Mouse (Mus musculus) T-helper 2 cell (primary cell): Measurements from ENCODE around the gene Ccdc57.
"Not testable (repeated sequence)": the region's sequence is repeated elsewhere in the genome, so short reads cannot be mapped to it uniquely, and the experiment has no call there.

ENCODE experiments used
- in situ Hi-C: fragments of 300-600 bp; cut with MboI, MseI; formaldehyde crosslinking; loops from one replicate; pipeline ENCODE4 v1.15.1; 2025; ENCODE audit warnings: high pct_unique_total_duplicates

Gene Ccdc57

GRCm38 (mm10) chr11:120789355-120789754 is 143.3 kb downstream of the Ccdc57 start:
- in situ Hi-C loops: no loop called here

GRCm38 (mm10) chr11:120788460-120788859 is 144.2 kb downstream of the Ccdc57 start:
- in situ Hi-C loops: not testable (repeated sequence)

DNA sequence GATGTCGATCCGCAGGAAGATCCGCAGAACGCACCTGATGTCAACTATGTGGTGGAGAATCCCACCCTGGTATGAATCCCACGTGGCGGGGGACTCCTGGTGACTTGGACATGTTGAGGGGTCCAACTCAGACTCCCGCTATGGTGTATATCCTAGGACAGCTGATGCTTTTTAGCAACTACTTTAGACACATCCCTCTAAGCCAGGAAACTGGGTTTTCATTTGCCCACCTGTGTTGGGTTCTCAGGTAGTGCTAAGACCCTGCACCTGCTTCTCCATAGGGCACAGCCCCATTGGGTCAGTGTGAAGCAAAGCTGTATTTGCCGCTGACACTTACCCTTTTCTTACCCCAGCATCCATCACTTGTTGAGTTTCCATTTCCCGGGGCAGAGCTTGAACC is 147.5 kb downstream of the Ccdc57 start:
- in situ Hi-C loops: no loop called here

DNA sequence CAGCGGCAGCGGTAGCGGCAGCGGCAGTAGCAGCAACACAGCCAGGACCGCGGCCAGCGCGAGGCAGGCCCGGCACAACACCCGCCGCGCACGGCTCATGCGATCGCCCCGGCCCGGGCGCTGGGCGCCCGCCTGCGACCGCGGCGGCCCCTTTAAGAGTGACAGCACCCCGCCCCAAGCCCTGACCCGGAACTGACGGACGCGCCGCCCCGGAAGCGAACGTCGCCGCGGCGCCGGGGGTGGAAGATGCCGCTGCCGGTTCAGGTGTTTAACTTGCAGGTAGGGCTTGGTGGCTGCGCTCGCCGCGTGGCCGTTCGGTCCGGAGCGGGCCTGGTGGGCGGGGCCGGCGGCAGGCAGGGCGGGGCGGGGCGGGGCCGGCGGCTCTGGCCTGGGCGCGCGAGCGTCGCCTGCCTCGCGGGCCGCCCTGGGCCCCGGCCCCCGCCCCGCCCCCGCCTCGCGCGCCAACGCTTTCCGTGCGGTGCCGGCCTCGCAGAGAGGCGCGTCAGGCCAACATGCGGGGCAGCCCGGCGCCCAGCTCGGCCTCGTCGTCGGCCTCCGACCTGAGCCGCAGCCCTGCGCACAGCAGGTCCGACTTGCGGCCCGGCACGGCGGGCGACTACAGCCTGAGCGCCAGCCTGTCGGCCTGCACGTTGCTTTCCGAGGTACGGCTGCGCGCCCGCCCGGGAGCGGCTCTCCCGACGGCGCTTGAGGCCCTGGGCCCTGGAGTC is 148.4 kb downstream of the Ccdc57 start, which contains the start of the genes Rfng and Gps1:
TSS of gene Rfng (minus strand) at position 144 of the 728 bp plus-strand sequence.
TSS of gene Gps1 (plus strand) at position 209 of the 728 bp plus-strand sequence.
- in situ Hi-C loops: no loop called here

DNA sequence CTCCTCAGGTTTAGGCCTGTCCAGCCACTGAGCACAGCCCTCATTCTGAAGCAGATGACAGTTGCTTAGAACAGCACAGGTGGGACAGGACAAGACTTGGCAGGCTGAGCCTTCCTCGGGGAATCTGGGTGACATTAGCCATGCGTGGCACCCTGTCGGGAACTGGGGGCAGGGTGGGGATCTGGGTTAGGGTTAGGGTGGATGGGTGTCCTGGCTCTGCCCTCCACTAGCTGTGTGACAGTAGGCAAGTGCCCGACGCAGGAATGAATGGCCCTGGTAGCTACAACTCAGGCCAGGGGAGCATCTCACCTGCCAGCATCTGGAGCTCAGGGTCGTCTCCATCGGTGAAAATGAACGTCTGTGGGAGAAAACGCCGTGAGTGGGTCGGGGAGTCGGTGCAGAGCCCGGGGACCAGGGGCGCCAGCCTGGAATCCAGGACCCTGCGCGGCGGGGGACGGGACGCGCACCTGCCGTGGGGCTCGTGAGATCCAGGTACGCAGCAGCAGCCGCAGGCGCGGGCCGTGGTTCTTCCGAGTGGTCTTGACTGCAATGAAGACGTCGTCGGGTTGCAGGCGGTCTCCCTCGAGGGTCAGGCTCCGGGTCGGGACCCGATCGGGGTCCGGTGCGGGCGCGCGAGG is 149.1 kb downstream of the Ccdc57 start:
- in situ Hi-C loops: no loop called here

GRCm38 (mm10) chr11:120781361-120781760 is 151.3 kb downstream of the Ccdc57 start:
- in situ Hi-C loops: not testable (repeated sequence)

GRCm38 (mm10) chr11:120779876-120780275 is 152.8 kb downstream of the Ccdc57 start:
- in situ Hi-C loops: no loop called here

DNA sequence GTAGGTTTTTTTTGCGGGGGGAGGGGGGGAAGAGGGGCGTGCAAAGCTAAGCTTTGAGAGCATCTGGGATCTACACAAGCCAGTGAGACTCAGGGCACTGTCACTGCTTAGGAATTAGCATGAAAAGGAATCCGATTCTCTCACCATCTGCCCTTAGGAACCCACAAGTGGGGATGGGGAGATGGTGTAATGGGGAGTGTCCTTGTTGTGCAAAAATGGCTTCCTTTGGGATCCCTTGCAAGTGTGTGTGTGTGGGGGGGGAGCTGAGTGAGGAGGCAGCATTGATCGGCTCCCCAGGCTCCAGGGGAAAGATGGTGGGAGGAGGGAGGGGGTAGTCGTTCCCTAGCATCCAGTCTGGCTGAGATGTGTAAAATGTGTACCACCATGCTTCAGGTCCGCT is 155.5 kb downstream of the Ccdc57 start:
- in situ Hi-C loops: no loop called here
